Mouse (Mus musculus) forebrain, embryonic 10.5 days (tissue): Measurements from ENCODE around the gene C2cd4a. TPM values are rescaled to one million over a fixed set of nuclear protein-coding genes. Genes with fewer than 3 reads are reported as not detected.

Experiments used
- polyA plus RNA-seq: library from polyadenylated mRNA; unstranded; fragments of >200 nt; fragmentation: Nextera tagmentation; extraction: Ambion mirVana; gene quantifications from 2 replicates; pipeline ENCODE4 v1.2.1, GENCODE M21; 2016

Gene C2cd4a
- polyA plus RNA-seq, 1 experiment from 2014 or later: not detected

Other genes with a start within 250 kb of the C2cd4a start
- gene C2cd4b, start 72.9 kb downstream of the C2cd4a start, polyA plus RNA-seq: not detected in 2 replicates
- gene Vps13c, start 8.1 kb upstream of the C2cd4a start, polyA plus RNA-seq: 3.2 and 4.1 TPM in 2 replicates